Mouse (Mus musculus) Muller cell, postnatal 12 days (primary cell): ENCODE data around the gene Pcyt1b.
A peak's percentile ranks its signal among the peaks of the same experiment; 100 is the strongest.

Experiments
- DNase-seq: peaks from one replicate; pipeline ENCODE4 v3.0.0-alpha.2; 2015; ENCODE audit errors: inconsistent ontology term

Pcyt1b gene

DNA sequence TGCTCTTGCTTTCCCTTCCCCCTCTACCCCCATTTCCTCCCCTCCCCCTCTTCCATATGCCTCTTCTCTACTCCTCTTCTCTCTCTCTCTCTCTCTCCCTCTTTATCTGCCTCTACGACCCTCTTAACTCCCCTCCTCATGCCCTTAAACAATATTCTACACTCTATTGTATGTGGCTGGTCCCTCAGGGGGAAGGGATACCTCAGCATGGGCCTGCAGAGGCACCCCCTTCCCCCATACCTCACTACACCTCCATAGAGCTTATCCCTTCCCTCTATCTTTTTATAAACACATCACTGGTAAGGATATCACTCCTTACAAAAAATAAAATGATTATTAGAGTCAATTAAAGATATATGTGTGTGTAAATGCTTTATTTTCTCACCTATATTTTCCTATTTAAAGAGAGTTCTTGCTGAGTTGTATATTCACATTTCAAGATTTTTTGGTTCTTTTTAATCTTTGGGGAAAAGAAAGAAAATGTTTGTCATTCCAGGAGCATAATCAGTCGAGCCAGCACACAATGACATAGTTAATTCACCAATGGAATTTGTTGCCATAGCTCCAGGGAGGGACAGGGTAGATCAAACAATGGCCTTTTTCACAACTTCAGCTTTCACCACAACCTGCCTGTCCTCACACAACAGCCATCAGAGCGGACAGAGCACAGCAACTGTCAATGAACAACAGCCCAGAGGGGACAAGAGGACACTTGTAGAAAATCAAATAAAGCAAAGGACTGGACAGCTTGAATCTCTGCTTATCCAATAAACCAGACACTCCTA is at the start of gene Pcyt1b:
Gene Pcyt1b, plus strand, starts transcription at position 646 of the 785 bp plus-strand sequence.
- DNase-seq = peak; percentile 77

DNA sequence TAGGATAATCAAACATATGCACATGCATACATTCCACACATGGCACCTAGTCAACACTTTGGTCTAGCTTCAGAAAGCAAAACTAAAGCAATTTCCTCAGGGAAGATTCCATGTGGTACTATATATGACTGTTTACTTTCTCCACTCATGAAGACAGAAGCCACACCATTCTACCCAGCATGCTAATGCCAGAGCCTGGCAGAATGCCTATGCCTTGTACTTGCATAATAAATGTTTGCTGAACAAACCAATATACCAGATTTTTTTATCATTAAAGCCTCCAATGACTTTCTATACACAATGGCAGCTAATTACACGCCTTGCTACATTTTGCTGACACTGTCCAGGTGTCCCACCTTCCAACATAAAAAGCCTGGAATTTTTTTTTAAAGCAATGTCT is 24.4 kb upstream of the Pcyt1b start:
- no peak for DNase-seq

DNA sequence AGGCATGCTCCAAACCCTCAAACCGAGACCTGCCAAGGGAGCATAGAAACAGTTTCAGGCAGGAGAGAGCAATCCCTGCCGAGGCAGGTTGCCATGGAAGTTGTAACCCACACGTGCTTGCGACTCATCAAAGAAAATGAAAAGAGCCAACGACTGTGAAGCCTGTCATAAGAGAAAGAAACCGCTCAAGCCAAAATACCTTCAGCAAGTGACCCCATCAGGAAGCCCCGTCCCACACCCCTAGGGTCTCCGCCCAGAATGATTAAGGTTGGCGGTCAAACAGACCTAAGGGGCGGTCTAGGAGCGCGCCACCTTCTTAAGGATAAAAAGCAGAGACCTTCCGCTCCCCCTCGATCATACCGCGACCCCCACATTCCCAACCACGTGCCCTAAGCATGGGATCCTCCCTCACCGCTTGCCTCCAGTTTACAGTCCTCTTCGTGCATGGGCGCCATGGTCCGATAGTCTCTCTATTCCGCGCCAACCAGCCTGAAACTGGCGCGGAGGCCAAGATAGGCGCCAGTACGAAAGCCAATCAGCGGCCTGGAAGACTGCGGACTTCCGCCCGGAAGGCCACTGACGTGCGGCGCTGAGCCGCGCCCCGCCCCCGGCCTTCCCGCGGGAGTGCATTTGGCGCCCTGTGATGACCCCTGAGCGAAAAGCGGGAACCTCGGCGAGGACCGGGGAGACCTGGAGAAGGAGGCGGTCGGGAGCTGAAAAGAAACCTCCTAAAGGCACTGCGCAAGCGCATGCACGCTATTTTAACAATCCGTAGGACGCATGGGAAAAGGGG is 22.8 kb upstream of the Pcyt1b start, which contains the start of gene Pola1:
Gene Pola1, minus strand, starts transcription at position 499 of the 793 bp plus-strand sequence.
- DNase-seq = peak; percentile 88

DNA sequence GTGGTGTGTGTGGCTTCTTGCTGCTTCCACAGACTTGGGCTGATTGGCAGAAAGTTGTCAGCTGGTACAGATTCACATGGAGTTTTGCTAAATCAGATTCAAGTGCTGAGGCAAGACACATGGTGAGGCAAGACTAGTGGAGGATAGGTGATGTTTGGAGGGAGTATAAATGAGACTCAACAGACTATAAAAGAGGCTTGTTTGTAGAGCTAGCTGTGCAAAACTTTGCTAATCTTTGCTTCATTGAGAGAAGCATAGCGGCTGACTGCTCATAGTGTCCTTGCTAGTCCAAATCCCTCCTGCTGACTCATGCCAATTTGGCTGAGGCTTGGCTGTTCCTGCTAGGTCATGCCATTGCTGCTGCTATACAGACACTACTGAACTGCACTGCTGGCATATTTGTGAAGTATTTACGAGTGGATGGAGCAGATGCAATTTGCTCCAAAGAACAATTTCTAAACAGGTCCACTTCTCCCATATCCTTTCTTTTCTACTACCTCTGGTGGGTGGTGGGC is 19.7 kb upstream of the Pcyt1b start:
- peak; percentile 67 for DNase-seq

DNA sequence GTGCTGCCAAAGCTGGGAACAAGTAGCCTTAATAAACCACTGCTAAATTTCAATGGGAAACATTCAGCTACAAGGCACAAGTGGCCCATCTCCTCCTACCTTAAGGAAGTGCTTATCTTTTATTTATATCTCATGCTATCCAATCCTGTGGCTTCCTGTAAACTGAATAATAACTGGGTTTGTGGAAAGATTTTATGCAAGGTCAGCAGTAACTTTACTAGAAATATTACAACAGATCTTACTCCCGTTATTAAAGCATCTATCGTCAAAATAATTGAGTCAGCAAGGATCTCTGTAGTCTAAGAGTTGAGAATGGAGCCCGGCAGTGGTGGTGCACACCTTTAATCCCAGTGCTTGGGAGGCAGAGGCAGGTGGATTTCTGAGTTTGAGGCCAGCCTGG is 11.1 kb upstream of the Pcyt1b start:
- no peak for DNase-seq

DNA sequence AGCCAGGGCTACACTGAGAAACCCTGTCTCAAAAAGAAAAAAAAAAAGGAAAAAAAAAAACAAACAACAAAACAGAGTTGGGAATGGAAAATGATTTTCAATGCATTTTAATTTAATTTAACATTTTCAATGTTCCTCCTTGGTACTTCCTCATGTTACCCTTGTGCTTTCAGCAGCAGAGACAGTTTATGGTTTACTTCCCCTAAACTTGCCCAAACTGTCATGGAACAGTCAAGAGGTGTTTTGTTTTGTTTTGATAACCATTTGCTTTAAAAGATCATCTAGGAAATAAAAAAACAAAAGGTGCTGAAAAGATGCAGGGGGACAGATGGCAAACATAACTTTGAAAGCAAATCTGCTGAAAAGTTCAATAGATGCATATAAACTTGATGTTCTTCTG is 10.6 kb upstream of the Pcyt1b start:
- DNase-seq = no peak

DNA sequence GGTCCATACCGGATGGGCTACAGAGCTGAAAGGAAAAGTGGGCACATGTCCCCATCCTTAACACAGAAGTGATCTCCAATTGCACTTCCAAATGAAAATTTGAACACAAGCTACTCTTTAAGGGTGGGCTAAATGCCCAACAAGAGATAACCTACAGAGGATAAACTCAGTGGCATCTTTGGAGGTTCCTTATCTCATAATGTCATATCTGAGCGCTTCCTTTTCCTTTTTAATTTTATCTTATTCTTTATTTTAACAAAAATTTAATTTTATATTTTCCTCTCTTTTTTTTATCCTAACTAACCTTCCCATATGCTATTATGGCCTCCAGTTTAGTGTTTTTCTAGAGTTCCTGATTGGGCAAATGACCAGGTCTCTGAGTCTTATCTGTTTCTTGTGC is 3.9 kb upstream of the Pcyt1b start:
- DNase-seq = no peak

DNA sequence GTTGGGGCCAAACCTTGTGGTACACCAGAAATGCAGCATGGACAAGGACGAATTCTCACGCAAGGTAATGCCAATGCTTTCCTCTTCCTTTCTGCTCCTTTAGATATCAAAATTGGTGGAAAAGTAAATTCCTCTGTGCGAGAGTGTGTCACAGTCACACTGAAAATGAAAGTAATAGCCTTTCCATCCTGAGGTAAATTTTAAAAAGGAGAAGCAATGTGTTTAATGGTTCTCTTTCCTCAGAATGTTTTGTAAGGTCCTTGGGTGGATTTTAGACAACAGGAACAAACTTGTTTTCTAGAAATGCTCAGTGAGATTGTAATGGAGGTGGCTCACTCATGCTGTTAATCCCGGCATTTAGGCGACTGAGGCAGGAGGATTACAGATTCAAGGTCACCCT is 490 bp downstream of the Pcyt1b start:
- no peak for DNase-seq

DNA sequence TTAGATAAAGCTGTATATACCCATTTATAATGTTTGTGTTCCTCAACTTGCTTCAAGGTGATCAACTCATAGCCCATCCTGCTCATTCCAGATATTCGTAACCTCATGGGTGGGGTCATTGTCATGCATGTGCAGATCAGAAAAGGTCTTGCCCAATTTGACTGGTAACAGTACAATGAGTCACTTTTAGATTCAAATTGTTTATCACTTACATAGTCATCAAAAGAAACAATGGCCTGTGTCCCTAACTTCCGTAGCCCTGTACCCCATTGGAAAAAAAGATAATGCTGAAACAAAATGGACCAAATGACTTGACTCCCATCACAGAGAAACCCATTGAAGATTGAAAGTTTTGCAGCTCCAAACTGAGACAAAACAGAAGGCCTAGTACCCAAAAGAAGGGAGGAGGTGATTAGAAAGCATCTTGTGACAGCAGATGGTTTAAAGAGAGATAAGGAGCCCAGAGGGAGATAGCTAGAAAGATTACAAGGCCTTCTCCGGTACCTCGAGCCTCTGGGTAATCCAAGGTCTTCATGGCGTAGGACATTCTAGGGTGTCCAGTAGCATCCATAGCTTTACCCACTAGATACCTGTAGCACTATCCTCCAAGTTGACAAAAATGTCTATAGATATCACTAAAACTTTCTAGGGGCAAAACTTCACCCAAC is 9.4 kb downstream of the Pcyt1b start:
- no peak for DNase-seq

DNA sequence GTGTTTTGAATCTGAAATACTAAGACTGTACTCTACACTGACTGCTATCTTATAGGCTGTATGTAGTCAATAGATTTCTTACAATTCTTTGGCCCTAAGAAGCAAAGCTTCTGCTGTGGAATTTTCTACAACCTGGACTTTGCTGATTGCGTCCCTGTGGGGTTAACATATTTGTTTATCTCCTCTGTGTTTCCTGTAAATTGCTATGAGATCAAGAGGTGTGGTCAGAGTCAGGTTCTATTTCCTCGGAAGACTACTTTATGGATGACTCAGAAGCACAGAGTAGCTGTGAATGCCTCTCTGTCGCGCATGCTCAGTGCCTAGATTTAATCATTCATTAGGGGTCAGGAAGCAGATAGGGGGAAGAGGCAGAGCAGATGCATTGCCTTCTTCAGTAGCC is 10.1 kb downstream of the Pcyt1b start:
- DNase-seq = no peak

DNA sequence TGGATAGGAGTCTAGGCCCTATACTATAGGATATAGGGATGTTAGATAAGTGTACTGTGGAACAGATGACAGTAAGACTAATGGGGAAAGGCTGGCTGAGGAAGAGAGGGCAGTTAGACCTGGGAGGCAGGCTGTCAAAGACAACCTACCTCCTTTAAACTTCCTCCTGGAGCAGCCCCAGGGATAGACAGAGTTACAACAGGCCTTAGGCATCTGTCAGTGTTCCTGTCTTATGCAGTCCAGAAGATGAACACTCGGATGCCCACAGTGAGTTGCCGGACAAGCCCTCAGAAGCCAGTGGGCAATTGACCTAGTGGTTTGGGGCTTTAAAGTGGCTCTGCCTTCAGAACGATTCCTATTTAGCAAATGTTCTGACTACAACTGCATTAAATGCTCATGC is 19.8 kb downstream of the Pcyt1b start:
- DNase-seq = no peak

DNA sequence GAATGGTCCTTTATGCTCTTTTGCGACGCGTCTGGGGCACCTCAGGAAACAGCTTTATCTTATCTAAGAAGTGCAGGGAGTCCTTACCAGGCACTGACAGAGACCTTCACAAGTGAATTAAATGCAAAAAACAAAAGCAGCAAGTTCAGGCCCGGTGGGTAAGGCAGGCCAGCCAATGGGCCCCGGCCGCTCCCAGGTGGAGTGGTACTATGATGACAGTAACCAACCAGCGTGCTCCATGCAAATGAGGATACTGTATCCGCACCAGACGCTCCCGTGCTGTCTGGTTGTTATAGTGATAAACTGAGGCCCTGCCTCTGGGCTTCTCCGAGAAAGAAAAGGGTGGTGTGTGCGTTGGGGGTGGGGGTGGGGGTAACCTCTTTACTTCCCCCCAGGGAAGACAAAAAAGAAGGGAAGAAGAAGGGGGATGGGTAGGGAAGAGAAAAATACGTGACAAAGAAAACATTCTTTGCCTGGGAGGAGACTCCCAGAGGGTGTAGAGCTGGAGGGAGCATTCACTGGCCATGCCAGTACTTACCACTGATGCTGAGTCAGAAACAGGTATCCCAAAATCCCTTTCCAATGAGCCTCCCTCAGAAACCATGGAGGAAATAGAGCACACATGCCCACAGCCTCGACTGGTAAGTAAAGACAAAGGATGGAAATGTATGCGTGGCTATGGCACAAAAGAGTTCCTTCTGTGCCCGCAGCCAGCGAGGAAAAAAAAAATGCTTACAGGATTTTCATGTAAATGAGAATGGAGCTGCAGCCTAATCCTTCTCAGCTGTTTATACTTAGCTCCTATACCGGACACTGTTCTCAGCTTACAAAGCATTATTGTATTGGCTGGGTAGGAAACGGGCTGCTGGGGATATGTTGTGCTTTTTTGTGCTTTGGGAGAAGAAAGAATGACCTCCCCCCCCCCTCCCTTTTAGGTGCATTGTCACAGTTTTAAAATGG is 20.5 kb downstream of the Pcyt1b start:
- peak; percentile 77 for DNase-seq

DNA sequence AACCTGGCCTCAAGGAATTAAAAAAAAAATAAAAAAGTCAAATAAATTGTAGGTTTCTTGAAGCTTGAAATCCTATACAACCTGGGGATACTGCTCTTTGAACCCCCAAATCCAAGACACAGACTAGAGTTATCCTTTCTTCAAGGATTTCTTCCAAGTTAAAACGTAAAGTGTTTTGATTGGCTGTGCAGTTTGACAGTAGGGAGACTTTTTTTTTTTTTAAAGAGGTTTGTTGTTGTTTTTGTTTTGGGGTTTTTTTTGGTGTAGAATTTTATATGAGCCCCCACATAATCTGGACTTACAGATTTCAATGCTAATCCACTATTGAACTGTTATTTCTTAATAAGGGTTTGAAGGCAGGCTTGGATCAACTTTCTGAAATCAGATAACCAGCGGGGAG is 21.6 kb downstream of the Pcyt1b start:
- no peak for DNase-seq

DNA sequence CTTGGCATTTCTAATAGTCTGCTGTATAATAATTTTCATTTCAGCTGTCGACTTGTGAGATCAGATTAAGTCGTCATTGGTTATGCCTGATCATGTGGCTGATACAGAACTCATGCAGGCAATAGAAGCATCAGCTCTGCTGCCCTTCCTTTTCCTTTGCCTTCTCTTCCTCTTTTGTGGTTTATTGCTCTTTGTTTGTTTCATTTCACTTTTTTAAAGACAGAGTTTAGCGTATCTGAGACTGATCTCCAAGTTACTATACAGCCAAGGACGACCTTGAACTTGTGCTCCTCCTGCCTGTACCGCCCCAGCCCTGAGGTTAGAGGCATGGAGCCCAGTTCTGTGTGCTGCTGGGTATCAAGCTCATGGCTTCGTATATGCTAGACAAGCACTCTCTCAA is 34.6 kb downstream of the Pcyt1b start:
- DNase-seq = no peak

DNA sequence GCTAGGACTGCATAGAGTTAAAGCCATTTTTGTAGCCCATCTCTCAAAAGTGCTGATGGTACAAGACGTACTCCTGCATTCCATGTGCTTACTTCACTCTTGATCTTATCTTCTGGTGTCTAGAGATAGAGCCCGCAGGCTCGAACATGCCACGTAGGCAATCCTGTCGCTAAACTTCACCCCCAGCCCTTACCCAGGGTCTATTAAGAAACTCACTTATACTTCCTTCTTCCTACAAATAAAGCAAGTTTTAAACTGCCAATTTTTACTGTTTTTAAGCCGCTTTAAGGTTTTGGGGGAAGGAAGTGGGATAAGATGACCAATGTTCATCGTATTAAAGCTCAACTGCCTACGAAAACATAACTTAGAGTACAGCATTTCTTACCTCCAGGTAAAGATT is 36.0 kb downstream of the Pcyt1b start:
- no peak for DNase-seq

DNA sequence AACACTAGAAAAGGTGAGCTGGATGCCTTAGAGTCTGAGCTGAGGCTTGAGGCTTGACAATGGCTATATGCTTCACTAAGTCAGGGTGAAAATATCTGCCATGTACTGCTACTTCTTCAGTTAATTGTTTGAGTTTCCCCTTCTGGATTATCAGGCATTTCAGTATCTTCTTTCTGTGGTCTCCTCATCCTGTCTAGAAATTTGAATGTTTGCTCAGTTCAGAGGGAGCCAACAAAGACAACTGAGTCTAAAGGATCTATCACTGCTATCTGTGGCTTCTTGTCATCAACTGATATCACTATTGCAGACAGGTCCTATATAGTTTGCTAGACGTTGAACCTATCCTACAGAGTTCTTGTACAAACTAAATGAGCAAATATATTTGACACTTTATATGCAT is 42.9 kb downstream of the Pcyt1b start:
- no peak for DNase-seq

DNA sequence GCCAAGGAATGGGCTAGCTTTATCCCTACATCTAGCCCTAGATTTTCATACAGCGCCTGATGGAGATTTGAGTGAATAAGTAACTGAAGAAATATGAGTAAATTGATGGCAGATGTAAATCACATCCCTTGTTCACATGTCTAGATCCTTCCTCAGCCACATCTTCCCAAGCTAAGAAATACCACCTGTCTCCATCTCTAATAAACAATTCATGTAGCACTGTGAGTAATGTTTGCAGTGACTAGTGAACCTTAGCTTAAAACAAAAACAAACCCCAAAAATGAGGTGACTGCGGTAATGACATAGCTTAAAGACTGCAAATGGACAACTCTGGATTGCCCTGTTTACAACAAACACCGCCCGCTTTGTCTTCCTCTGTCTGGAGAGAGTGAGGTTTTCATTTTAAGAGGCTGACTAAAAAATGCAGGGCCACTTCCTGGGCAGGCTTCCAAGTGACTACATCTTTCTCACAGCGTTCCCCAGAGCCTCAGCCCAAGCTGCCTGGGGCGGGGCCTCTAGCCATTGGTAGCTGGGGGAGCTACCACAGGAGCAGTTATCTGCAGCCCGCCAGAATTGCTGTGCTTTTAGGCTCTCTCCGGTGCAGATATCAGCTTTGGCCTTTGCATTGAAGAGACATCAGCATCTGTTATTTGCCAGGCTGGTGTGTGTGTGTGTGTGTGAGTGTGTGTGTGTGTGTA is 46.0 kb downstream of the Pcyt1b start:
- DNase-seq = peak; percentile 89

DNA sequence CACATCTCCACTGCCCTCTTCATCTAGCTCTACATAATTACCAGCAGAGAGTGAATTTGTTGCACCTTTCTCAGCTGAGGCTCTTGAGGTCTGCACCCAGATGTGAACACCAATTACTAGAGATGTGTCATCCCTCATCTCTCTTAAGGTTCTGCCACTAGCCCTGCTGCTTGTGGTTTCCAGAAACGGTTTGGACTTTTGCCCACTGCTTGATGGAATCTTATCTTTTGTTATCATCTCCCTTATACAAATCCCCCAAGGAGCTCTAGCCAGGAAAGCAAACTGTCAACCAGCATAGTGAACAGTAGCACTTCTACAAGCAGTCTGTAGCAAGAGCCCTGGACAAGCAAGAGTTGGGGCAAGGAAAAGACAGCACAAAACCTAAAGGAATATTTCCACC is 57.9 kb downstream of the Pcyt1b start:
- DNase-seq = no peak

DNA sequence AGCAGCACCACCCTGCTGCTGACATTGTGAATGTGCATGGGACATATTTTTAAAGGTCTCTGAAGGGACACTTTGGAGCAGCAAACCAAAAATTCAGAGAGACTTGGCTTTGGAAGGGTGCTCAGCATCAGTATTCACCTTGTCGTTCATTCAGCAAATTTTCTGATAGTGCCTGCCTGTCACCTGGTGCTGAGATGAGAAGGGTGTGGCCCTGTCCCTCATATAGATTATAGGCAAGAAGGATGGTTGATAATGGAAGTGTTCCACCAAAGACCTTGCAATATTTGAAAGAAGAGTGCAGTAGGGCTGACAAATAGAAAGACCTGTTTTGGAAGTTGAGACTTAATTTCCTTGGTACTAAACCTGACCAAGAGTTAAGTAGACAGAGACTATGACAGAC is 74.9 kb downstream of the Pcyt1b start:
- DNase-seq = no peak

DNA sequence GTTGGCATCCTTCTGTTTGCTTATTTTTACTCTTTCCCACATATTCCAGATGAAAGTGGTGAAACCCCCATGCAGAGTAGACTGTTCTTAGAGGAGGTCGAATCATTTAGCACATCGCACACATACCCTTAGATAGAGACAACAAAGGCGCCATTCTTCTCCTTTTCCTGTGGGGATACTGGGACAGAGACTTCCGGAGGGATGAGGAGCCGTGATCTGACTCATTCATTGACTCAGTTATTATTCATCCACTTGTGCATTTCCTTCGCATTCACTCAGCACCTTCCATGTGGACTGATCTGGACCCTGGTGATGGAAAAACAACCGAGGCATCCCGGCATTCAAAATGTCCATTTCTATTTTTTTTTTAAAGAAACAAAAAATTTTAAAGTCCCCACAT is 76.2 kb downstream of the Pcyt1b start:
- DNase-seq = peak; percentile 43

DNA sequence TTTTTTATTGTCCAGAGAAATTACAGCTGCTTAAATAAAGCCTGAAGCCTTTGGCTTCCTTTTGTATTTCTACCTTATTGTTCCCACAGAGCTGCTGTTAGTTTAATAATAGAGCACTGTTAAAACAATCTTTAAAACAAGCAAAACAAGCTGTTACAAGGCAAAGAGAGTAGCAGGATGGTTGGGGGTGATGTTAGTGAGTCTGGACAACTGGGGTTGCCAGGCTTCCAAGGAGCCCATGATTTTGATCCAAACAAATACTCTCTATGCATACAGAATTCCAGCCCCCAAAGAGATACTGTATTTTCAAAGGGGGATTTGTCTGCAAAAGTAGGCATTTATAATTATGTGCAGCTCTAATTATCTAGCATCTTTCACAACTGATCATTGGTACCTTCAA is 77.7 kb downstream of the Pcyt1b start:
- DNase-seq = no peak
